Mouse (Mus musculus) inflammation-experienced regulatory T-cells, adult 6 months (primary cell): Measurements from ENCODE around the gene Pfpl. TPM values are rescaled to one million over a fixed set of nuclear protein-coding genes. Genes with fewer than 3 reads are reported as not detected.

Source experiments
- ATAC-seq: one replicate; pipeline ENCODE4 v1.8.0; 2017
- polyA plus RNA-seq, 3 experiments: library from polyadenylated mRNA; unstranded; fragments of 100-300 nt; shearing (Covaris generic); gene quantifications; one replicate each; pipeline ENCODE4 v1.2.1; 2017

Pfpl gene
- polyA plus RNA-seq, 3 experiments from 2014 or later = not detected

- ATAC-seq = no peak
Observed at GRCm38 (mm10) chr19:12465530-12466144, 37.9 kb downstream of the Pfpl start.

- ATAC-seq = peak; percentile 68
Observed at GRCm38 (mm10) chr19:12466204-12466603, 38.5 kb downstream of the Pfpl start.

- ATAC-seq = no peak
Observed at GRCm38 (mm10) chr19:12467436-12467835, 39.7 kb downstream of the Pfpl start.

- ATAC-seq = peak; percentile 27
Observed at GRCm38 (mm10) chr19:12471866-12472265, 44.2 kb downstream of the Pfpl start.

- no peak for ATAC-seq
Observed at GRCm38 (mm10) chr19:12472381-12472976, 44.8 kb downstream of the Pfpl start.

GRCm38 (mm10) chr19:12473201-12473641 is 45.5 kb downstream of the Pfpl start:
- peak; percentile 47 for ATAC-seq

GRCm38 (mm10) chr19:12473951-12474350 is 46.2 kb downstream of the Pfpl start:
- ATAC-seq = no peak

- ATAC-seq = peak; percentile 70
Observed at GRCm38 (mm10) chr19:12475380-12476250, 47.9 kb downstream of the Pfpl start.

GRCm38 (mm10) chr19:12476721-12477270 is 49.1 kb downstream of the Pfpl start:
- ATAC-seq = peak; percentile 60

GRCm38 (mm10) chr19:12478369-12478768 is 50.7 kb downstream of the Pfpl start:
- no peak for ATAC-seq

Other genes starting within 250 kb of the Pfpl start
- not detected for gene Olfr1431, start 227.3 kb upstream of the Pfpl start, polyA plus RNA-seq
- gene Olfr1432, start 195.3 kb upstream of the Pfpl start, polyA plus RNA-seq = not detected
- not detected for gene Olfr262, start 186.2 kb upstream of the Pfpl start, polyA plus RNA-seq
- gene Olfr235, start 166.9 kb upstream of the Pfpl start, polyA plus RNA-seq = not detected
- not detected for gene Olfr1434, start 148.1 kb upstream of the Pfpl start, polyA plus RNA-seq
- gene Olfr1436, start 128.8 kb upstream of the Pfpl start, polyA plus RNA-seq = not detected
- under 1 TPM in 1 of 3 experiments, not detected in 2; 0.15 TPM for gene Olfr1437, start 102.8 kb upstream of the Pfpl start, polyA plus RNA-seq
- gene Olfr1438-ps1, start 92.0 kb upstream of the Pfpl start, polyA plus RNA-seq = under 1 TPM in 1 of 3 experiments, not detected in 2; 0.09 TPM
- gene Olfr1440, start 40.6 kb upstream of the Pfpl start, polyA plus RNA-seq = not detected
- gene Olfr1441, start 10.5 kb upstream of the Pfpl start, polyA plus RNA-seq = not detected
- under 1 TPM in 2 of 3 experiments, not detected in 1; 0.17 to 0.97 TPM for gene Mpeg1, start 32.9 kb downstream of the Pfpl start, polyA plus RNA-seq
- gene Dtx4, start 73.5 kb downstream of the Pfpl start, polyA plus RNA-seq = 10 to 100 TPM in 2 of 3 experiments, under 1 TPM in 1; 0.96 to 13.7 (median 11.0) TPM
- 10 to 100 TPM; 38.8 to 73.2 (median 42.7) TPM for gene Fam111a, start 117.8 kb downstream of the Pfpl start, polyA plus RNA-seq
- not detected for gene Gm4952, start 172.1 kb downstream of the Pfpl start, polyA plus RNA-seq
- gene Glyat, start 205.4 kb downstream of the Pfpl start, polyA plus RNA-seq = not detected
- not detected for gene Olfr1442, start 242.5 kb downstream of the Pfpl start, polyA plus RNA-seq